Mouse (Mus musculus): Measurements from ENCODE around the gene Rrp9.

GRCm38 (mm10) chr9:106464751-106465541 is 10.8 kb upstream of the Rrp9 start:
- TF ChIP-seq CTCF (IDR thresholded peaks at IDR 0.05; ENCODE audit: extremely low read depth, insufficient read length, insufficient replicate concordance, low read depth, low read length): no peak
- no peak for TF ChIP-seq POLR2A (IDR thresholded peaks at IDR 0.05; ENCODE audit: low read depth, low read length)

Data from small intestine, adult 2 months (tissue).